Mouse (Mus musculus) effector memory CD4-positive, alpha-beta T cell, adult 5 months (primary cell): ENCODE measurements around the gene Tph2. TPM values are rescaled to one million over a fixed set of nuclear protein-coding genes. Genes with fewer than 3 reads are reported as not detected.

Experiments
- polyA plus RNA-seq: library from polyadenylated mRNA; unstranded; fragments of 100-300 nt; shearing (Covaris generic); gene quantifications from one replicate; pipeline ENCODE4 v1.2.1, GENCODE M21; 2017

The Tph2 gene
- polyA plus RNA-seq: not detected

DNA sequence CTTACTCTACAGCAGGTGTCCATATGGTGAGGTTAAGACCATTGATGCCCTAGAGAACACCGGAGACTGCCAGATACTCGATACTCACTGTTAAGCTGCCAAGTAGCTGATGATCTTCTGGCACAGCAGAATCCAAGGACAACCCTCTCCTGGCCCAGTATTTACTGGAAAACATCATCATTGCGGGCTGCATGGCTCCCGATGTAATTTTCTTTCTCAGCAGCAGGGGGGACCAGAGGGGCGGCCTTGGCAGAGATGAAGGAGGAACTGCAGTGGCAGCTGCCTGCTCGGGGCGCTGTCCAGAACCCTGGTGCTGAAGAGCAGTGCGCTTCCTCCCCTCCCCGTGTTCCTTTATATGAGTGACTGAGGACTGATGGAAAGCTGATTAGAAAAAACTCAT, at the start of gene Tph2:
Gene Tph2, minus strand, starts transcription at position 326 of the 400 bp plus-strand sequence.

Other genes with a start within 250 kb of the Tph2 start
- 175 TPM for gene Tbc1d15, start 66.4 kb upstream of the Tph2 start, polyA plus RNA-seq
- gene Rab21, start 130.6 kb upstream of the Tph2 start, polyA plus RNA-seq: 74.8 TPM
- gene Tmem19, start 177.5 kb upstream of the Tph2 start, polyA plus RNA-seq: 16.5 TPM
- gene Thap2, start 199.4 kb upstream of the Tph2 start, polyA plus RNA-seq: 5.7 TPM
- gene Zfc3h1, start 199.9 kb upstream of the Tph2 start, polyA plus RNA-seq: 23.8 TPM